ENCODE assay signal across 42 mouse cellular contexts in the genomic region with DNA sequence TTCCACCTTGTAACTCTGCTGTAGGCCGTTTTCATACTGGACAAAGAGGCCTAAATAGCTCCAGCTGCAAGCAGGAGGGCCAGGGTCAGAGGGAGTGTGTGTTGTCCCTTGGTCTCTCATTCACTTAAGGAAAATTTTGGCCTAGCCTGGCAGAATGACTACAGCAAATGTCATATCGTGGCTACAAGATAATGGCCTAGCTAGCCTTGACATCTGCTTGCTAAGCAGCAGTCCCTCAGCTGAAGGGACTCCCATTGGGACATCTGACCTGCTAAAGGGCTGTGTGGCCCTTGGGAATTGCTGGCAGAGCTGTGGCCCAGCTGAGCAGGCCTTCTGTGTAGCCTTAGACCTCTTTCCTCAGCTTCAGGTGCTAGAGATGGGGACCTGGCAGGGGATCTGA. TPM values are rescaled to one million over a fixed set of nuclear protein-coding genes. Genes with fewer than 3 reads are reported as not detected.
"Had no signal": no experiment of that assay in that cellular context is flagged by ENCODE, and none has a peak within 500 bp of the region (broad histone marks: within the 10 kb centered on the region; RNA-seq: fewer than 3 reads in every experiment).

No protein-coding gene starts in this region.

- DNase-seq: heart, postnatal 10 days; heart, postnatal 14 days; heart, postnatal 36 days; kidney, adult 11 months; kidney, adult 18-20 months; kidney, adult 2 months; kidney, adult 8-10 months; kidney, adult 9 months; kidney, postnatal 10 days; kidney, postnatal 14 days; kidney, postnatal 36 days; kidney, postnatal 4 days; layer of hippocampus, adult 9-11 months; layer of hippocampus, postnatal 36 days had no signal

RNA-seq across cellular contexts. Expression of a gene that starts 53.8 kb away (rescaled TPM):
- total RNA-seq: heart, postnatal 10 days; heart, postnatal 14 days; heart, postnatal 25 days; heart, postnatal 36 days; hematopoietic stem cell, adult 5-6 weeks; hindbrain, postnatal 0 days; layer of hippocampus, adult 18-20 months; layer of hippocampus, adult 2 months; layer of hippocampus, adult 8-10 months; layer of hippocampus, postnatal 10 days; layer of hippocampus, postnatal 14 days; layer of hippocampus, postnatal 25 days; layer of hippocampus, postnatal 36 days; left cerebral cortex, adult 18-20 months; left cerebral cortex, adult 2 months; left cerebral cortex, adult 8-10 months had no signal
- polyA plus RNA-seq: heart, embryonic 12.5 days; heart, embryonic 14.5 days; heart, embryonic 15.5 days; heart, embryonic 16.5 days; heart, postnatal 0 days; hindbrain, embryonic 14.5 days; hindbrain, embryonic 15.5 days; hindbrain, postnatal 0 days; inflammation-experienced regulatory T-cells, adult 6 months; intestine, embryonic 14.5 days; intestine, embryonic 16.5 days; intestine, postnatal 0 days; kidney, embryonic 14.5 days; kidney, embryonic 16.5 days; kidney, postnatal 0 days; large intestine, adult 2 months had no signal

RNA-seq across cellular contexts. Expression of a gene that starts 57.0 kb away (rescaled TPM):
- total RNA-seq: hematopoietic stem cell, adult 5-6 weeks had no signal
- polyA plus RNA-seq: heart, embryonic 13.5 days; heart, embryonic 15.5 days; heart, postnatal 0 days; inflammation-experienced regulatory T-cells, adult 6 months; intestine, embryonic 16.5 days had no signal
